Mouse (Mus musculus): ENCODE data around the gene Irs3. TPM values are rescaled to one million over a fixed set of nuclear protein-coding genes. Genes with fewer than 3 reads are reported as not detected.

Irs3 gene
- polyA plus RNA-seq, 1 experiment from 2014 or later = not detected

DNA sequence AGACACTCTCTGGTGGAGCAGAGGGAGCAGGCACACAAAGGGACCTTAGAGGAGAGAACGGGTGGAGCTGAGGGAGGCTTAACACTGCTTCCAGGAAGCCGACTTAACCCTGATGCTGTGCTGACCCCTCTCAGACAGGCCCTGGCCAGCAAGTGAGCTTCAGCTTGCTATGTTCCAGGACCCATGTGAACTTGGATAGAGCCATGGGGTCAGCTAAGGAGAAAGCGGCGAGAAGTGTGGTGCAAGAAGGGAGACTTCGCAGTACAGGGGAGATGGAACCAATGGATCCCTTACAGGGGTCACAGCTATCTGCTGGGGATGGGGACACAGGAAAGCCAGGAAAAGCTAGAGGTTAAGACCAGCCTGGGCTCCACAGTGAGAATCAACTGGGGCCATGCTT lies 32.4 kb downstream of the Irs3 start:
- Histone ChIP-seq H3K36me3 (no peaks in the 10 kb centered on the region), H3K4me3 (replicated peaks) (no peak overlapping the region), H3K27me3 (peaks cover 16% of the 10 kb centered on the region), H3K9me3 (no peaks in the 10 kb centered on the region), H3K4me1 (replicated peaks) (peaks cover 34% of the 10 kb centered on the region), H3K27ac (0 out of 2 replicates have a peak overlapping the region, but pooled peaks have one; percentile 19), H3K9ac (replicated peaks) (peak overlapping the region; percentile 32; the same call in 1 of the 2 replicates), H3K4me2 (replicated peaks) (no peak overlapping the region)
- ATAC-seq = no peak
- WGBS = 61% methylated on average over 5 of the region's 5 CpGs

- no peak overlapping the region for H3K4me2 ChIP-seq (replicated peaks)
- no peaks in the 10 kb centered on the region for H3K9me3 ChIP-seq
- no peak overlapping the region for H3K4me3 ChIP-seq (replicated peaks)
- H3K9ac ChIP-seq (replicated peaks) = peak overlapping the region; percentile 52
- no peaks in the 10 kb centered on the region for H3K36me3 ChIP-seq
- WGBS = 26% methylated on average over 6 of the region's 6 CpGs
- peak overlapping the region; percentile 47 for H3K27ac ChIP-seq
- ATAC-seq = no peak
- peaks cover 38% of the 10 kb centered on the region for H3K4me1 ChIP-seq (replicated peaks)
- H3K27me3 ChIP-seq = peaks cover 29% of the 10 kb centered on the region
Measured at GRCm38 (mm10) chr5:137611245-137611602, 34.3 kb downstream of the Irs3 start.

DNA sequence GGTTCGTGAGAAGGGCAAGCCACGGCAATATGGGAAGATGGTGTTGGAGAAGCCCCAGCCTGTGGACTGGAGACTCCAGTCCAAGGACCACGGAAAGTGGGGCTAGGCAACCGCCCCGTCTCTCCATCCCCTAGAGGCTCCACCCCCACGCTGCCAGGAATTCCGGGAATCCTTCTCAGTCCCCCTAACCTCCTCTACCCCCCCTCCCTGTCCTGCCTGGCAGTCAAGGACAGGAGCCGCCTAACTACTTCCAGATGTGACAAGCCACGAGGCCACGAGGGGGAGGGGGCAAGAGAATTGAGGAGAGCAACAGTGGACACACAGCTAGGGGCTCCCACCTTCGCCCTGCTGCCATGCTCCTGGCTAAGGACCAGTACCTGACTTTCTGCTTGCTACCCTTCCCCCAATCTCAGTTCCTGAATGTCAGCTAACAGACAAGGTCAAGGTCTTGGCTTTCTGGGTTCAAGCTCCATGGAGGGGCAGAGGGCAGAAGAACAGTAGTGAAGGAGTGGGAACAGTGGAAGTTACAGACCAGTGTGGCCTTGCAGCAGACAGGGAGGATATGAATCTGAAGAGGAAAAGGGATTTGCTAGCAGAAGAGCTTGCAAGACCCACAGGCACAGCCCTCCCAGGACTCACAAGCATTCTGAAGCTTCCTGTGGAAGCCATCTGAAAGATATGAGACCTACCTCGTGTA lies 34.8 kb downstream of the Irs3 start:
- Histone ChIP-seq H3K4me1 (replicated peaks) (peaks cover 38% of the 10 kb centered on the region), H3K9ac (replicated peaks) (peak overlapping the region; percentile 52)
- ATAC-seq = peak; percentile 49

DNA sequence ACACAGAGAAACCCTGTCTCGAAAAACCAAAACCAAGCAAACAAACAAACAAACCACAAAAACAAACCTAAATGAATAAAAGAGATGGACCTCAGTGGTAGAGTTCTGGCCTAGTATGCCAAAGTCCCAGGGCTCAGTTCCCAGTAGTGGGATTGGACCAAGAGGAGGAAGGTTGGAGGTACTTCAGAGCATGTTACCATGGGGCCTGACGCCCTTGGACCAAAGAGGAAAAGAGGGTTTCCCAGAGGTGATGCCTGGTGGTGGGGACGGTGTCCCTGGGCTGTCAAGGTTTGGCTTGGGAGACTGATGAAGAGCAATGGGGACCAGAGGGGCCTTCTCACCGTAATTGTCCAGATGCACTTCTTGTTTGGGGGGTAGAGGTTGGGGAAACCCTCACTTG lies 35.5 kb downstream of the Irs3 start:
- H3K4me2 ChIP-seq (replicated peaks) = no peak overlapping the region
- no peak for ATAC-seq
- no peaks in the 10 kb centered on the region for H3K36me3 ChIP-seq
- H3K9ac ChIP-seq (replicated peaks) = no peak overlapping the region
- H3K27ac ChIP-seq = no peak overlapping the region
- H3K4me1 ChIP-seq (replicated peaks) = peaks cover 38% of the 10 kb centered on the region
- H3K4me3 ChIP-seq (replicated peaks) = no peak overlapping the region
- no peaks in the 10 kb centered on the region for H3K9me3 ChIP-seq
- peaks cover 29% of the 10 kb centered on the region for H3K27me3 ChIP-seq
- 78% methylated on average over 4 of the region's 4 CpGs for WGBS

More for the DNA sequence above, 34.8 kb downstream of the Irs3 start:
- Histone ChIP-seq H3K4me3 (replicated peaks) (no peak overlapping the region), H3K27me3 (peaks cover 29% of the 10 kb centered on the region), H3K4me2 (replicated peaks) (no peak overlapping the region), H3K36me3 (no peaks in the 10 kb centered on the region), H3K9me3 (no peaks in the 10 kb centered on the region), H3K27ac (peak overlapping the region; percentile 47)
- WGBS = 21% methylated on average over 12 of the region's 12 CpGs

DNA sequence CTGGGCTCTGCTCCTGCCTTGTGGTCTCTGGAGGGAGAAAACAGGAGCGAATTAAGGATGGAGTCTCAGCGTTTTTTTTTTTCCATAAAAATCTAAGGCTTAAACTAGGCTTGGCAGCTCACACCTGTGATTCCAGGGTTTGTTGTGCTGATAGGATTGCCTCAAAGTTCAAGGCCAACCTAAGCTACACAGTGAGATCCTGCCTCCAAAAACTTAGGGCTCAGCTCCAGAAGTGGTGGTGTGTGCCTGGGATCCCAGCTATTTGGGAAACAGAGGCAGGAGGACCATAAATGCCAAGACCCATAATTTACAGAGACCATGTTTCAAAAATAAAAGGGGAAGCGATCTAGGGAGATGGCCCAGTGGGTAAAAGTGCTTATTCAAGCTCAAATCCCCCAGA lies 36.2 kb downstream of the Irs3 start:
- no peaks in the 10 kb centered on the region for H3K9me3 ChIP-seq
- 66% methylated on average over 3 of the region's 3 CpGs for WGBS
- H3K36me3 ChIP-seq = no peaks in the 10 kb centered on the region
- H3K27me3 ChIP-seq = peaks cover 29% of the 10 kb centered on the region
- ATAC-seq = no peak
- peaks cover 38% of the 10 kb centered on the region for H3K4me1 ChIP-seq (replicated peaks)
- H3K4me2 ChIP-seq (replicated peaks) = no peak overlapping the region
- no peak overlapping the region for H3K27ac ChIP-seq
- H3K9ac ChIP-seq (replicated peaks) = no peak overlapping the region
- no peak overlapping the region for H3K4me3 ChIP-seq (replicated peaks)

GRCm38 (mm10) chr5:137608654-137609190 lies 36.8 kb downstream of the Irs3 start:
- WGBS = 19% methylated on average over 23 of the region's 23 CpGs
- H3K27me3 ChIP-seq = peaks cover 29% of the 10 kb centered on the region
- no peaks in the 10 kb centered on the region for H3K36me3 ChIP-seq
- no peak overlapping the region for H3K27ac ChIP-seq
- no peak for ATAC-seq
- H3K4me1 ChIP-seq (replicated peaks) = peaks cover 43% of the 10 kb centered on the region
- no peak overlapping the region for H3K4me3 ChIP-seq (replicated peaks)
- H3K9me3 ChIP-seq = no peaks in the 10 kb centered on the region
- peak overlapping the region; percentile 36 for H3K4me2 ChIP-seq (replicated peaks)
- H3K9ac ChIP-seq (replicated peaks) = peak overlapping the region; percentile 39; the same call in 1 of the 2 replicates

GRCm38 (mm10) chr5:137607860-137608653 lies 37.5 kb downstream of the Irs3 start:
- Histone ChIP-seq H3K4me2 (replicated peaks) (peak overlapping the region; percentile 36), H3K36me3 (no peaks in the 10 kb centered on the region), H3K27ac (no peak overlapping the region), H3K27me3 (peaks cover 29% of the 10 kb centered on the region), H3K9me3 (no peaks in the 10 kb centered on the region), H3K9ac (replicated peaks) (peak overlapping the region; percentile 39), H3K4me3 (replicated peaks) (no peak overlapping the region), H3K4me1 (replicated peaks) (peaks cover 48% of the 10 kb centered on the region)
- 9% methylated on average over 26 of the region's 26 CpGs for WGBS
- no peak for ATAC-seq

GRCm38 (mm10) chr5:137601365-137601729 lies 44.2 kb downstream of the Irs3 start:
- ATAC-seq = no peak

GRCm38 (mm10) chr5:137600619-137601364 lies 44.7 kb downstream of the Irs3 start, which contains the start of gene Mospd3:
TSS of gene Mospd3 (minus strand) at chr5:137601058.
- Histone ChIP-seq H3K4me1 (replicated peaks) (peaks cover 42% of the 10 kb centered on the region), H3K4me3 (replicated peaks) (peak within 1 kb of the TSS; percentile 69), H3K27me3 (no peaks in the 10 kb centered on the region), H3K4me2 (replicated peaks) (peak within 1 kb of the TSS; percentile 87), H3K9me3 (no peaks in the 10 kb centered on the region), H3K27ac (peak within 1 kb of the TSS; percentile 84), H3K36me3 (peaks cover 15% of the 10 kb centered on the region), H3K9ac (replicated peaks) (peak within 1 kb of the TSS; percentile 82)
- under 1% methylated on average over 41 of the region's 41 CpGs for WGBS
- peak; percentile 96 for ATAC-seq

More at GRCm38 (mm10) chr5:137601365-137601729, 44.2 kb downstream of the Irs3 start:
- Histone ChIP-seq H3K27me3 (no peaks in the 10 kb centered on the region), H3K36me3 (peaks cover 15% of the 10 kb centered on the region), H3K4me1 (replicated peaks) (peaks cover 42% of the 10 kb centered on the region), H3K27ac (no peak overlapping the region), H3K9ac (replicated peaks) (peak overlapping the region; percentile 63), H3K9me3 (no peaks in the 10 kb centered on the region), H3K4me2 (replicated peaks) (peak overlapping the region; percentile 87), H3K4me3 (replicated peaks) (peak overlapping the region; percentile 69)
- under 1% methylated on average over 22 of the region's 22 CpGs for WGBS

DNA sequence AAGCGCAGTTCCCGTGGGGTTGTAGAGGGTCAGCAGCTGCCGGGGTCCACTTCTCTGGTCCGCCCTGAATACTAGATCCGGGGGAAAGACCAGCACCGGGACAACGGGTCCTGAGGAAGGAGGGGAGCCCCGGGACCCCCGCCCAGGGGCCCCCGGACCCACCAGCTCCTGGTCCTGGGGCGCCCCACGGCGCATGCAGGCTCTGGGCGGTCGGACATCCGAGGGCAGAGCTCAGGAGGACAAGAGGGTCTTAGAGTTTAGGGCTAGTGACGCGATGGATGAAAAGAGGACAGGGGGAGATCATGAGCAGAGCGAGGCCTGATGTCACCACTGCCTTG lies 45.3 kb downstream of the Irs3 start:
- peak overlapping the region; percentile 82 for H3K9ac ChIP-seq (replicated peaks)
- peaks cover 15% of the 10 kb centered on the region for H3K36me3 ChIP-seq
- H3K27me3 ChIP-seq = no peaks in the 10 kb centered on the region
- H3K4me1 ChIP-seq (replicated peaks) = peaks cover 42% of the 10 kb centered on the region
- peak overlapping the region; percentile 87 for H3K4me2 ChIP-seq (replicated peaks)
- H3K27ac ChIP-seq = peak overlapping the region; percentile 84
- H3K4me3 ChIP-seq (replicated peaks) = peak overlapping the region; percentile 69
- WGBS = 2% methylated on average over 19 of the region's 19 CpGs
- ATAC-seq = no peak; the same call in 1 of the 2 replicates
- no peaks in the 10 kb centered on the region for H3K9me3 ChIP-seq

- Histone ChIP-seq H3K36me3 (peaks cover 15% of the 10 kb centered on the region), H3K27me3 (no peaks in the 10 kb centered on the region), H3K9ac (replicated peaks) (peak overlapping the region; percentile 82), H3K4me2 (replicated peaks) (peak overlapping the region; percentile 87), H3K4me3 (replicated peaks) (peak overlapping the region; percentile 69), H3K27ac (peak overlapping the region; percentile 84; the same call in 1 of the 2 replicates), H3K9me3 (no peaks in the 10 kb centered on the region), H3K4me1 (replicated peaks) (peaks cover 42% of the 10 kb centered on the region)
- no peak for ATAC-seq
- 61% methylated on average over 9 of the region's 9 CpGs for whole genome bisulfite sequencing
Measured at GRCm38 (mm10) chr5:137599600-137599999, 45.9 kb downstream of the Irs3 start.

Measured in midbrain, embryonic 13.5 days (tissue).